Mouse (Mus musculus): ENCODE measurements at regions not wholly inside any gene's neighbourhood (a gene's known extent, or its start where the extent isn't known, plus 50 kb on each side); places are given as distances from the start of the nearest gene placed in this dataset.

- Histone ChIP-seq H3K9ac (no peak overlapping the region), H3K36me3 (no peaks in the 10 kb centered on the region), H3K27ac (no peak overlapping the region), H3K27me3 (peaks cover 24% of the 10 kb centered on the region), H3K9me3 (no peaks in the 10 kb centered on the region), H3K4me3 (no peak overlapping the region), H3K4me2 (replicated peaks) (no peak overlapping the region), H3K4me1 (no peaks in the 10 kb centered on the region)
- ATAC-seq (ENCODE audit: insufficient number of reproducible peaks, insufficient read depth, low FRiP score, low TSS enrichment): no peak
- WGBS: 13% methylated on average over 2 of the region's 2 CpGs
These were observed 54.3 kb upstream of the Htatip2 start for GRCm38 (mm10) chr7:49704635-49705034.

GRCm38 (mm10) chr7:49700734-49701133 is 58.2 kb upstream of the Htatip2 start:
- no peaks in the 10 kb centered on the region for H3K36me3 ChIP-seq
- no peaks in the 10 kb centered on the region for H3K9me3 ChIP-seq
- no peak overlapping the region for H3K9ac ChIP-seq
- H3K4me1 ChIP-seq: no peaks in the 10 kb centered on the region
- no peak overlapping the region for H3K4me2 ChIP-seq (replicated peaks)
- peaks cover 41% of the 10 kb centered on the region for H3K27me3 ChIP-seq
- H3K27ac ChIP-seq: no peak overlapping the region
- WGBS: 17% methylated on average over 8 of the region's 8 CpGs
- no peak overlapping the region for H3K4me3 ChIP-seq
- no peak for ATAC-seq (ENCODE audit: insufficient number of reproducible peaks, insufficient read depth, low FRiP score, low TSS enrichment)

- 50% methylated on average over 15 of the region's 15 CpGs for WGBS
- no peaks in the 10 kb centered on the region for H3K9me3 ChIP-seq
These were observed 58.9 kb upstream of the Htatip2 start for GRCm38 (mm10) chr7:49700024-49700390.

GRCm38 (mm10) chr7:49699107-49700023 is 59.5 kb upstream of the Htatip2 start:
- WGBS: 37% methylated on average over 13 of the region's 13 CpGs

More at GRCm38 (mm10) chr7:49700024-49700390, 58.9 kb upstream of the Htatip2 start:
- Histone ChIP-seq H3K4me2 (replicated peaks) (no peak overlapping the region), H3K27me3 (peaks cover 41% of the 10 kb centered on the region), H3K36me3 (no peaks in the 10 kb centered on the region), H3K4me1 (no peaks in the 10 kb centered on the region), H3K27ac (no peak overlapping the region), H3K4me3 (no peak overlapping the region), H3K9ac (no peak overlapping the region)
- ATAC-seq (ENCODE audit: insufficient number of reproducible peaks, insufficient read depth, low FRiP score, low TSS enrichment): no peak

GRCm38 (mm10) chr7:49696228-49696627 is 59.6 kb upstream of the Dbx1 start:
- H3K4me1 ChIP-seq: no peaks in the 10 kb centered on the region
- no peak overlapping the region for H3K4me3 ChIP-seq
- no peak overlapping the region for H3K27ac ChIP-seq
- WGBS: 17% methylated on average over 6 of the region's 6 CpGs
- ATAC-seq (ENCODE audit: insufficient number of reproducible peaks, insufficient read depth, low FRiP score, low TSS enrichment): no peak
- peaks cover 31% of the 10 kb centered on the region for H3K27me3 ChIP-seq
- no peaks in the 10 kb centered on the region for H3K36me3 ChIP-seq
- H3K4me2 ChIP-seq (replicated peaks): no peak overlapping the region
- no peak overlapping the region for H3K9ac ChIP-seq
- H3K9me3 ChIP-seq: no peaks in the 10 kb centered on the region

More at GRCm38 (mm10) chr7:49699107-49700023, 59.5 kb upstream of the Htatip2 start:
- Histone ChIP-seq H3K36me3 (no peaks in the 10 kb centered on the region), H3K27ac (no peak overlapping the region), H3K4me2 (replicated peaks) (no peak overlapping the region), H3K4me1 (no peaks in the 10 kb centered on the region), H3K27me3 (peaks cover 41% of the 10 kb centered on the region), H3K4me3 (no peak overlapping the region), H3K9me3 (no peaks in the 10 kb centered on the region), H3K9ac (no peak overlapping the region)
- ATAC-seq (ENCODE audit: insufficient number of reproducible peaks, insufficient read depth, low FRiP score, low TSS enrichment): no peak

- no peak overlapping the region for H3K4me2 ChIP-seq (replicated peaks)
- H3K27me3 ChIP-seq: peaks cover 32% of the 10 kb centered on the region
- H3K9me3 ChIP-seq: no peaks in the 10 kb centered on the region
- H3K9ac ChIP-seq: no peak overlapping the region
- ATAC-seq (ENCODE audit: insufficient number of reproducible peaks, insufficient read depth, low FRiP score, low TSS enrichment): no peak
- WGBS: 35% methylated on average over 6 of the region's 6 CpGs
- peaks cover 10% of the 10 kb centered on the region; the same call in 1 of the 2 replicates for H3K4me1 ChIP-seq
- no peak overlapping the region for H3K4me3 ChIP-seq
- no peaks in the 10 kb centered on the region for H3K36me3 ChIP-seq
- no peak overlapping the region for H3K27ac ChIP-seq
These were observed 52.9 kb upstream of the Dbx1 start for GRCm38 (mm10) chr7:49689546-49689945.

GRCm38 (mm10) chr7:49688521-49689399 is 52.1 kb upstream of the Dbx1 start:
- ATAC-seq (ENCODE audit: insufficient number of reproducible peaks, insufficient read depth, low FRiP score, low TSS enrichment): no peak
- no peak overlapping the region for H3K9ac ChIP-seq
- H3K4me2 ChIP-seq (replicated peaks): peak overlapping the region; percentile 25; the same call in 1 of the 2 replicates
- H3K4me1 ChIP-seq: peaks cover 10% of the 10 kb centered on the region; the same call in 1 of the 2 replicates
- H3K4me3 ChIP-seq: no peak overlapping the region
- no peaks in the 10 kb centered on the region for H3K36me3 ChIP-seq
- no peaks in the 10 kb centered on the region for H3K9me3 ChIP-seq
- H3K27ac ChIP-seq: no peak overlapping the region
- peaks cover 39% of the 10 kb centered on the region for H3K27me3 ChIP-seq
- 5% methylated on average over 10 of the region's 10 CpGs for WGBS

- no peak overlapping the region for H3K27ac ChIP-seq
- ATAC-seq (ENCODE audit: insufficient number of reproducible peaks, insufficient read depth, low FRiP score, low TSS enrichment): no peak
- 17% methylated on average over 10 of the region's 10 CpGs for WGBS
- peak overlapping the region; percentile 25; the same call in 1 of the 2 replicates for H3K4me2 ChIP-seq (replicated peaks)
- peaks cover 42% of the 10 kb centered on the region for H3K27me3 ChIP-seq
- H3K9me3 ChIP-seq: no peaks in the 10 kb centered on the region
- peaks cover 10% of the 10 kb centered on the region; the same call in 1 of the 2 replicates for H3K4me1 ChIP-seq
- H3K4me3 ChIP-seq: no peak overlapping the region
- H3K36me3 ChIP-seq: no peaks in the 10 kb centered on the region
- H3K9ac ChIP-seq: no peak overlapping the region
These were observed 51.2 kb upstream of the Dbx1 start for GRCm38 (mm10) chr7:49687658-49688376.

- H3K4me3 ChIP-seq: no peak overlapping the region
- ATAC-seq (ENCODE audit: insufficient number of reproducible peaks, insufficient read depth, low FRiP score, low TSS enrichment): no peak; the same call in 1 of the 2 replicates
- H3K36me3 ChIP-seq: no peaks in the 10 kb centered on the region
- H3K4me1 ChIP-seq: peaks cover 10% of the 10 kb centered on the region; the same call in 1 of the 2 replicates
- peaks cover 49% of the 10 kb centered on the region for H3K27me3 ChIP-seq
- no peak overlapping the region for H3K9ac ChIP-seq
- no peak overlapping the region for H3K27ac ChIP-seq
- WGBS: 18% methylated on average over 11 of the region's 11 CpGs
- H3K4me2 ChIP-seq (replicated peaks): no peak overlapping the region
- no peaks in the 10 kb centered on the region for H3K9me3 ChIP-seq
These were observed 50.3 kb upstream of the Dbx1 start for GRCm38 (mm10) chr7:49686992-49687391.
